Mouse (Mus musculus) hindbrain, postnatal 0 days (tissue): Measurements from ENCODE around the gene Fmo5. TPM values are rescaled to one million over a fixed set of nuclear protein-coding genes. Genes with fewer than 3 reads are reported as not detected.
A peak's percentile ranks its signal among the peaks of the same experiment; 100 is the strongest.

Experiments
- ATAC-seq: fragments of 200-750 bp; cut with Nextera tagmentation; 2 replicates; pipeline ENCODE4 v1.8.0; 2017; ENCODE audit warnings: mild to moderate bottlenecking, moderate TSS enrichment, moderate library complexity
- DNase-seq: peaks from one replicate; pipeline ENCODE4 v3.0.0-alpha.2; 2015; ENCODE audit warnings: low spot score
- H3K27ac ChIP-seq: fragments of 300-500 bp; sonication (generic); 2 replicates; pipeline ENCODE4 v1.5.1; 2014; ENCODE audit warnings: mild to moderate bottlenecking
- H3K27me3 ChIP-seq: fragments of 300-500 bp; sonication (generic); 2 replicates; pipeline ENCODE4 v1.6.1; 2014; ENCODE audit warnings: low read length, mixed read lengths; ENCODE audit not compliant: insufficient read depth
- H3K36me3 ChIP-seq: fragments of 300-500 bp; sonication (generic); 2 replicates; pipeline ENCODE4 v1.6.1; 2014; ENCODE audit warnings: low read length, mixed read lengths; ENCODE audit not compliant: insufficient read depth
- H3K4me1 ChIP-seq: fragments of 300-500 bp; sonication (generic); 2 replicates; pipeline ENCODE4 v1.6.1; 2014; ENCODE audit warnings: antibody characterized with exemption, low read length, mixed read lengths; ENCODE audit not compliant: insufficient read depth
- H3K4me2 ChIP-seq: fragments of 300-500 bp; sonication (generic); 2 replicates; pipeline ENCODE4 v1.6.1; 2014; ENCODE audit warnings: low read depth, mild to moderate bottlenecking, low read length, moderate library complexity, mixed read lengths
- H3K4me3 ChIP-seq: fragments of 300-500 bp; sonication (generic); 2 replicates; pipeline ENCODE4 v1.5.1; 2014; ENCODE audit warnings: low read length
- H3K9ac ChIP-seq: fragments of 300-500 bp; sonication (generic); replicated peaks from 2 replicates; pipeline ENCODE4 v1.6.1; 2014; ENCODE audit warnings: mild to moderate bottlenecking, low read length, moderate library complexity, mixed read lengths
- H3K9me3 ChIP-seq: fragments of 300-500 bp; sonication (generic); 2 replicates; pipeline ENCODE4 v1.6.1; 2016; ENCODE audit warnings: low read length, mixed read lengths
- CTCF ChIP-seq: IDR thresholded peaks from 2 replicates; pipeline ENCODE4 v1.5.1; 2016; ENCODE audit warnings: antibody characterized with exemption, control low read depth, low read depth
- WGBS: fragments of 180-500 bp; shearing (Covaris S2); extraction: QIAGEN DNeasy Blood & Tissue Kit; methylation state at CpG from one replicate; pipeline ENCODE4 v1.1.7; 2014; 5-methylcytosine and 5-hydroxymethylcytosine counted together
- polyA plus RNA-seq: library from polyadenylated mRNA; unstranded; fragments of >200 nt; fragmentation: Nextera tagmentation; extraction: Ambion mirVana; gene quantifications from 2 replicates; pipeline ENCODE4 v1.2.1, GENCODE M21; 2015
- total RNA-seq: library from RNA; depleted of rRNA; stranded (reverse); fragments of >200 nt; gene quantifications from 2 replicates; pipeline ENCODE4 v1.2.3, GENCODE M21; 2014

The Fmo5 gene
- total and polyA plus RNA-seq, 2 experiments from 2014 or later: 0.84 to 0.88 TPM

- peaks cover 8% of the 10 kb centered on the region; the same call in 1 of the 2 replicates for H3K36me3 ChIP-seq
These were observed 30.0 kb downstream of the Fmo5 start for GRCm38 (mm10) chr3:97658426-97659193.

GRCm38 (mm10) chr3:97659746-97660145 is 31.1 kb downstream of the Fmo5 start:
- Histone ChIP-seq H3K4me3 (no peak overlapping the region), H3K27ac (no peak overlapping the region), H3K36me3 (peaks cover 18% of the 10 kb centered on the region; the same call in 1 of the 2 replicates), H3K9me3 (no peaks in the 10 kb centered on the region), H3K4me1 (0 out of 2 replicates have a peak, but pooled peaks cover 10% of the 10 kb centered on the region), H3K27me3 (no peaks in the 10 kb centered on the region), H3K9ac (peak overlapping the region; percentile 74; the same call in 1 of the 2 replicates), H3K4me2 (peak overlapping the region; percentile 89)
- ATAC-seq: no peak
- no peak for TF ChIP-seq CTCF
- DNase-seq: no peak
- WGBS: 85% methylated on average over 7 of the region's 7 CpGs

More at GRCm38 (mm10) chr3:97658426-97659193, 30.0 kb downstream of the Fmo5 start:
- peak overlapping the region; percentile 89 for H3K4me2 ChIP-seq
- 0 out of 2 replicates have a peak, but pooled peaks cover 10% of the 10 kb centered on the region for H3K4me1 ChIP-seq
- DNase-seq (no peak), ATAC-seq (peak; percentile 71; the same call in 1 of the 2 replicates)
- H3K9me3 ChIP-seq: no peaks in the 10 kb centered on the region
- H3K4me3 ChIP-seq: peak overlapping the region; percentile 75
- WGBS: 1% methylated on average over 49 of the region's 50 CpGs
- H3K27me3 ChIP-seq: no peaks in the 10 kb centered on the region
- H3K9ac ChIP-seq: peak overlapping the region; percentile 74
- no peak for TF ChIP-seq CTCF
- peak overlapping the region; percentile 46; the same call in 1 of the 2 replicates for H3K27ac ChIP-seq

DNA sequence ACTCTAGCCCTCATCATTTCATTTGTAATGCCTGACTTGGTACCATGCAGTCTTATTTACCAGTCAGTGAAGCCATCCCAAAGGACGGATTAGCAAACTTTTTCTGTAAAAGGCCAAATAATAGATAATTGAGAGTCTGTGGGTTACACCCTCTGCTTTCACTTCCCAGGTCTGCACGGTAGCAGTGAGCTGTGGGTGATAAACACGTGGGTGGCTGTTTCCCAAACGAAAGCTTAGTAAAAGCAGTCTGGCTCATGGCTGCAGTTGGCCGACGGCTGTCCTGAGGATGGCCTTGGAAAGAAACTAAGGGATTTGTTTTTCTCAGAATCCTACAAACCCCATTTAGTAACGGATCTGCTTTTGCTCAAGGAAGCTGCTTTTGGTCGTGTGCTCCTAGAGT is 32.6 kb downstream of the Fmo5 start:
- 78% methylated on average over 8 of the region's 8 CpGs for WGBS
- no peak overlapping the region for H3K4me3 ChIP-seq
- 0 out of 2 replicates have a peak, but pooled peaks cover 10% of the 10 kb centered on the region for H3K4me1 ChIP-seq

GRCm38 (mm10) chr3:97665525-97665924 is 36.9 kb downstream of the Fmo5 start:
- TF ChIP-seq CTCF: no peak
- 93% methylated on average over 9 of the region's 9 CpGs for WGBS
- H3K4me2 ChIP-seq: no peak overlapping the region
- H3K9ac ChIP-seq: no peak overlapping the region
- H3K4me3 ChIP-seq: no peak overlapping the region
- H3K4me1 ChIP-seq: no peaks in the 10 kb centered on the region
- no peak for DNase-seq
- no peak for ATAC-seq
- H3K9me3 ChIP-seq: no peaks in the 10 kb centered on the region
- H3K36me3 ChIP-seq: peaks cover 59% of the 10 kb centered on the region; the same call in 1 of the 2 replicates
- H3K27ac ChIP-seq: no peak overlapping the region
- H3K27me3 ChIP-seq: no peaks in the 10 kb centered on the region

More for the DNA sequence above, 32.6 kb downstream of the Fmo5 start:
- Histone ChIP-seq H3K27ac (no peak overlapping the region), H3K36me3 (peaks cover 29% of the 10 kb centered on the region; the same call in 1 of the 2 replicates), H3K27me3 (no peaks in the 10 kb centered on the region), H3K9ac (no peak overlapping the region), H3K4me2 (no peak overlapping the region), H3K9me3 (no peaks in the 10 kb centered on the region)
- DNase-seq (no peak), ATAC-seq (no peak)
- no peak for TF ChIP-seq CTCF

DNA sequence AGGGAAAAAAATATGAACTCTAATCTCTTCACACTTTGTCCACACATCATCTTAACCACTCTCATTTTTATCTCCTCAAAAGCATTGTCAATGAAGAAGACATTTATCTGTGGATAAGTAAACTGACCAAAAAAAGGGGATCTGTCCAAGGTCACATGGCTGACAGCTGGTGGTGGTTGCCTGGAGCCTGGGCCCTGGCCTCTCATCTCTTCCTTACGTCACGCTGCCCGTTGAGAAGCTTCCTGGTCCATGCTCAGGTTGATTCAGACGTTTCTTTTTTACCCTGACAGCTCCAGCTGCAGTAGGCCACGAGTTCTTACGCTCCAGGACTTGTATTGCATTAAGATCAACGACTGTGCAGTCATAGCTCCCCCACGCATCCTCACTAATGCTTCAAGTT is 37.5 kb downstream of the Fmo5 start:
- Histone ChIP-seq H3K27ac (no peak overlapping the region), H3K27me3 (no peaks in the 10 kb centered on the region), H3K9me3 (no peaks in the 10 kb centered on the region), H3K4me2 (no peak overlapping the region), H3K36me3 (peaks cover 63% of the 10 kb centered on the region; the same call in 1 of the 2 replicates), H3K9ac (no peak overlapping the region), H3K4me1 (no peaks in the 10 kb centered on the region), H3K4me3 (no peak overlapping the region)
- DNase-seq: no peak
- WGBS: 72% methylated on average over 8 of the region's 8 CpGs
- no peak for ATAC-seq
- no peak for TF ChIP-seq CTCF

DNA sequence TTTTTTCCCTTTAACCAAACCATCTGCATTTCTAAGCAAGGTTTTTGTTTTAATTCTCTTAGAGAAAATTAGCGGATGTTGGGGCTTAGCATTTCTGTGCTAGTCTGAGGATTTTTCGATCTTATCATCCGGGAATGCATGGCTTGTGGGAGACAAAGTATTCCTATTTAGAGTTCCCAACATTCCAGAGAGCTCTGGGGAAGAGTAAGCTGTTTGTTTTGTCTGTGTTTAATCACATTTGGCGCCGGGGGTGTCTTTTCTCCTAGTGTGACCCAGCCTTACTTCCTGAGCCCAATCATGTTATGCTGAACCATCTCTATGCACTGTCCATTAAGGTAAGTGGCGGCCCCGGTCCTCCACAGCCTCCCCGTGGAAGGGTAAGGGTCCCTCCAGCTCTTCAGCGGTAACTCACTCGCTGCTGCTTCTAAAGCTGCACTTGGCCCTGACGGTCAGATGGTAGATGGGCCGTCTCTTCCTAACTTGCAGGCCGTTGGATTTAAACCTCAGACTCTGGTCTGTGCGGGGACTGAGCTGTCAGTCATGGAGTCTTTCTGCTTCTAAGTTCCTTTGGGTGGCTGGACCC is 38.6 kb downstream of the Fmo5 start:
- Histone ChIP-seq H3K36me3 (peaks cover 59% of the 10 kb centered on the region; the same call in 1 of the 2 replicates), H3K9ac (no peak overlapping the region), H3K27me3 (no peaks in the 10 kb centered on the region), H3K27ac (no peak overlapping the region), H3K4me1 (no peaks in the 10 kb centered on the region), H3K9me3 (no peaks in the 10 kb centered on the region), H3K4me2 (no peak overlapping the region), H3K4me3 (no peak overlapping the region)
- DNase-seq (no peak), ATAC-seq (no peak)
- no peak for TF ChIP-seq CTCF
- WGBS: 87% methylated on average over 14 of the region's 14 CpGs
